Mouse (Mus musculus) heart, embryonic 16.5 days (tissue): ENCODE results near the gene Pced1b. TPM values are rescaled to one million over a fixed set of nuclear protein-coding genes. Genes with fewer than 3 reads are reported as not detected.
"Not testable (repeated sequence)": the region's sequence is repeated elsewhere in the genome, so short reads cannot be mapped to it uniquely, and the experiment has no call there.

Source experiments
- ATAC-seq: fragments of 200-750 bp; cut with Nextera tagmentation; replicated peaks from 2 replicates; pipeline ENCODE4 v1.8.0; 2017; ENCODE audit warnings: moderate number of reproducible peaks; ENCODE audit not compliant: insufficient read depth, low FRiP score; ENCODE audit errors: extremely low read depth
- H3K27ac ChIP-seq: fragments of 300-500 bp; sonication (generic); 2 replicates; pipeline ENCODE4 v1.5.1; 2014; ENCODE audit warnings: mild to moderate bottlenecking, low read length, control low read depth, moderate library complexity
- H3K27me3 ChIP-seq: fragments of 300-500 bp; sonication (generic); 2 replicates; pipeline ENCODE4 v1.6.1; 2014; ENCODE audit warnings: low read length, mixed read lengths; ENCODE audit not compliant: control insufficient read depth, insufficient read depth
- H3K36me3 ChIP-seq: fragments of 300-500 bp; sonication (generic); 2 replicates; pipeline ENCODE4 v1.6.1; 2014; ENCODE audit not compliant: control insufficient read depth, insufficient read depth
- H3K4me1 ChIP-seq: fragments of 300-500 bp; sonication (generic); 2 replicates; pipeline ENCODE4 v1.6.1; 2014; ENCODE audit warnings: low read length, mixed read lengths; ENCODE audit not compliant: control insufficient read depth, insufficient read depth
- H3K4me2 ChIP-seq: fragments of 300-500 bp; sonication (generic); 2 replicates; pipeline ENCODE4 v1.6.1; 2014; ENCODE audit warnings: low read depth, mild to moderate bottlenecking, control low read depth, low read length
- H3K4me3 ChIP-seq: fragments of 300-500 bp; sonication (generic); 2 replicates; pipeline ENCODE4 v1.5.1; 2014; ENCODE audit warnings: mild to moderate bottlenecking, control low read depth, low read length
- H3K9ac ChIP-seq: fragments of 300-500 bp; sonication (generic); 2 replicates; pipeline ENCODE4 v1.6.1; 2014; ENCODE audit warnings: low read length, control low read depth
- H3K9me3 ChIP-seq: fragments of 300-500 bp; sonication (generic); replicated peaks from 2 replicates; pipeline ENCODE4 v1.6.1; 2016; ENCODE audit warnings: low read length; ENCODE audit not compliant: control insufficient read depth
- WGBS: fragments of 180-500 bp; shearing (Covaris S2); extraction: QIAGEN DNeasy Blood & Tissue Kit; methylation state at CpG from one replicate; pipeline ENCODE4 v1.1.7; 2014; 5-methylcytosine and 5-hydroxymethylcytosine counted together
- polyA plus RNA-seq: library from polyadenylated mRNA; unstranded; fragments of >200 nt; fragmentation: Nextera tagmentation; extraction: Ambion mirVana; gene quantifications from 2 replicates; pipeline ENCODE4 v1.2.1, GENCODE M21; 2015

The Pced1b gene
- polyA plus RNA-seq = 2.1 and 2.7 TPM in 2 replicates

GRCm38 (mm10) chr15:97246911-97247790 is at the start of gene Pced1b, which contains the start of gene Amigo2:
Gene Pced1b, plus strand, starts transcription at chr15:97247107.
Gene Amigo2, minus strand, starts transcription at chr15:97247287.
- Histone ChIP-seq H3K27ac (peak within 1 kb of the TSS; percentile 80), H3K4me1 (no peaks in the 10 kb centered on the region), H3K9ac (peak within 1 kb of the TSS; percentile 88), H3K36me3 (no peaks in the 10 kb centered on the region), H3K9me3 (no peaks in the 10 kb centered on the region; the same call in 1 of the 2 replicates), H3K4me2 (peak within 1 kb of the TSS; percentile 72), H3K4me3 (peak within 1 kb of the TSS; percentile 66), H3K27me3 (peaks cover 16% of the 10 kb centered on the region)
- WGBS = under 1% methylated on average over 96 of the region's 125 CpGs
- peak; percentile 85 for ATAC-seq

GRCm38 (mm10) chr15:97204889-97205288 is 42.0 kb upstream of the Pced1b start:
- H3K4me1 ChIP-seq = no peaks in the 10 kb centered on the region
- no peaks in the 10 kb centered on the region for H3K36me3 ChIP-seq
- no peak overlapping the region for H3K27ac ChIP-seq
- no peak overlapping the region for H3K4me3 ChIP-seq
- H3K9ac ChIP-seq = no peak overlapping the region
- no peaks in the 10 kb centered on the region for H3K9me3 ChIP-seq
- ATAC-seq = no peak
- H3K27me3 ChIP-seq = no peaks in the 10 kb centered on the region
- WGBS = 74% methylated on average over 3 of the region's 3 CpGs
- H3K4me2 ChIP-seq = no peak overlapping the region

GRCm38 (mm10) chr15:97205776-97206175 is 41.1 kb upstream of the Pced1b start:
- Histone ChIP-seq H3K4me1 (no peaks in the 10 kb centered on the region), H3K4me2 (no peak overlapping the region), H3K9me3 (no peaks in the 10 kb centered on the region), H3K4me3 (no peak overlapping the region), H3K27ac (no peak overlapping the region), H3K36me3 (no peaks in the 10 kb centered on the region), H3K9ac (no peak overlapping the region), H3K27me3 (no peaks in the 10 kb centered on the region)
- no peak for ATAC-seq
- WGBS = 89% methylated on average over 10 of the region's 10 CpGs

- Histone ChIP-seq H3K36me3 (no peaks in the 10 kb centered on the region), H3K9me3 (no peaks in the 10 kb centered on the region), H3K9ac (no peak overlapping the region), H3K27ac (no peak overlapping the region), H3K4me3 (no peak overlapping the region), H3K4me2 (no peak overlapping the region), H3K4me1 (no peaks in the 10 kb centered on the region), H3K27me3 (no peaks in the 10 kb centered on the region)
- WGBS = 98% methylated on average over 8 of the region's 8 CpGs
- no peak for ATAC-seq
These were observed 40.4 kb upstream of the Pced1b start for GRCm38 (mm10) chr15:97206506-97206905.

- not testable (repeated sequence) for H3K27ac ChIP-seq, H3K4me2 ChIP-seq, ATAC-seq, H3K27me3 ChIP-seq, H3K9me3 ChIP-seq, H3K4me1 ChIP-seq, H3K36me3 ChIP-seq, H3K9ac ChIP-seq, H3K4me3 ChIP-seq
- 73% methylated on average over 3 of the region's 3 CpGs for WGBS
These were observed 37.2 kb upstream of the Pced1b start for GRCm38 (mm10) chr15:97209754-97210153.

GRCm38 (mm10) chr15:97212501-97213477 is 34.1 kb upstream of the Pced1b start:
- 63% methylated on average over 17 of the region's 17 CpGs for WGBS
- no peak for ATAC-seq
- Histone ChIP-seq H3K27ac (no peak overlapping the region), H3K36me3 (no peaks in the 10 kb centered on the region), H3K27me3 (no peaks in the 10 kb centered on the region), H3K4me2 (no peak overlapping the region), H3K9ac (no peak overlapping the region), H3K9me3 (no peaks in the 10 kb centered on the region; the same call in 1 of the 2 replicates), H3K4me1 (no peaks in the 10 kb centered on the region), H3K4me3 (no peak overlapping the region)

GRCm38 (mm10) chr15:97216843-97217242 is 30.1 kb upstream of the Pced1b start:
- Histone ChIP-seq H3K9ac (no peak overlapping the region), H3K36me3 (no peaks in the 10 kb centered on the region), H3K4me3 (no peak overlapping the region), H3K4me1 (no peaks in the 10 kb centered on the region), H3K9me3 (no peaks in the 10 kb centered on the region; the same call in 1 of the 2 replicates), H3K27me3 (no peaks in the 10 kb centered on the region), H3K27ac (no peak overlapping the region), H3K4me2 (no peak overlapping the region)
- ATAC-seq = no peak
- WGBS = 95% methylated on average over 5 of the region's 5 CpGs

- Histone ChIP-seq H3K4me2 (no peak overlapping the region), H3K9me3 (peaks cover 7% of the 10 kb centered on the region), H3K27ac (no peak overlapping the region), H3K9ac (no peak overlapping the region), H3K4me1 (no peaks in the 10 kb centered on the region), H3K36me3 (no peaks in the 10 kb centered on the region), H3K27me3 (no peaks in the 10 kb centered on the region), H3K4me3 (no peak overlapping the region)
- ATAC-seq = no peak
- WGBS = 82% methylated on average over 10 of the region's 10 CpGs
These were observed 23.5 kb upstream of the Pced1b start for GRCm38 (mm10) chr15:97223431-97223830.
